In genomic region chr16:92399490-92400458, GRCm38 (mm10) we compare ENCODE assay signal across 8 mouse cellular contexts. TPM values are rescaled to one million over a fixed set of nuclear protein-coding genes. Genes with fewer than 3 reads are reported as not detected.
DNase-seq lines count a peak whose midpoint lies in the region; ATAC-seq and TF ChIP-seq lines count a peak whose summit lies in the region.

No protein-coding gene starts in this region.

- peak overlapping the region; percentile 64 for H3K9ac ChIP-seq in embryonic facial prominence, embryonic 14.5 days (ENCODE audit: low read depth, low read length)
- peak overlapping the region; percentile 34 for H3K9ac ChIP-seq in limb, embryonic 11.5 days (ENCODE audit: low read length)
- H3K9ac ChIP-seq in midbrain, embryonic 12.5 days (replicated peaks) = peak overlapping the region; percentile 47

- under 1% methylated on average over 37 of the region's 37 CpGs for WGBS in embryonic facial prominence, embryonic 14.5 days
- WGBS in kidney, adult 2 months = 5% methylated on average over 37 of the region's 37 CpGs
- under 1% methylated on average over 37 of the region's 37 CpGs for WGBS in limb, embryonic 11.5 days
- WGBS in midbrain, embryonic 12.5 days = under 1% methylated on average over 37 of the region's 37 CpGs

- TF ChIP-seq CTCF in kidney, adult 2 months (conservative IDR thresholded peaks at IDR 0.05; ENCODE audit: insufficient read depth, insufficient read length, low read depth, low read length) = no peak

- H3K27me3 ChIP-seq in erythroblast, embryonic 14.5 days (ENCODE audit: control insufficient read depth) = peaks cover 40% of the 10 kb centered on the region
- H3K27me3 ChIP-seq in embryonic facial prominence, embryonic 14.5 days (replicated peaks; ENCODE audit: control insufficient read depth, insufficient read depth, low read length) = 0 out of 2 replicates have a peak, but pooled peaks cover 5% of the 10 kb centered on the region
- H3K27me3 ChIP-seq in kidney, adult 2 months (replicated peaks; ENCODE audit: control insufficient read depth, insufficient read depth, low read length) = no peaks in the 10 kb centered on the region
- H3K27me3 ChIP-seq in limb, embryonic 11.5 days (ENCODE audit: control insufficient read depth, insufficient read depth, low read length) = no peaks in the 10 kb centered on the region
- H3K27me3 ChIP-seq in midbrain, embryonic 12.5 days = peaks cover 19% of the 10 kb centered on the region
- no peaks in the 10 kb centered on the region for H3K27me3 ChIP-seq in splenic B cell, adult 2 months (ENCODE audit: control insufficient read depth, insufficient read depth, low read length, poor library complexity, severe bottlenecking)

- peak overlapping the region; percentile 34 for H3K4me3 ChIP-seq in erythroblast, embryonic 14.5 days (replicated peaks)
- peak overlapping the region; percentile 40 for H3K4me3 ChIP-seq in embryonic facial prominence, embryonic 14.5 days (ENCODE audit: low read depth, low read length)
- peak overlapping the region; percentile 52 for H3K4me3 ChIP-seq in kidney, adult 2 months (ENCODE audit: insufficient read depth, low read depth, low read length)
- peak overlapping the region; percentile 23 for H3K4me3 ChIP-seq in limb, embryonic 11.5 days (ENCODE audit: low read depth, low read length)
- H3K4me3 ChIP-seq in midbrain, embryonic 12.5 days = peak overlapping the region; percentile 37

- no peak for ATAC-seq in erythroblast, adult 5-6 weeks (replicated peaks; ENCODE audit: low FRiP score, poor library complexity, severe bottlenecking)
- ATAC-seq in embryonic facial prominence, embryonic 14.5 days (ENCODE audit: low read depth) = peak; percentile 81
- ATAC-seq in limb, embryonic 11.5 days (ENCODE audit: insufficient number of reproducible peaks, low FRiP score, low TSS enrichment, low read depth) = peak; percentile 61; the same call in 1 of the 2 replicates
- peak; percentile 90 for ATAC-seq in midbrain, embryonic 12.5 days (ENCODE audit: low FRiP score, low read depth)

- peak; percentile 76 for TF ChIP-seq POLR2A in kidney, adult 2 months (IDR thresholded peaks at IDR 0.05; ENCODE audit: low read depth, low read length)

- H3K4me1 ChIP-seq in erythroblast, embryonic 14.5 days (ENCODE audit: control insufficient read depth) = peaks cover 2% of the 10 kb centered on the region; the same call in 1 of the 2 replicates
- H3K4me1 ChIP-seq in embryonic facial prominence, embryonic 14.5 days (ENCODE audit: control insufficient read depth, insufficient read depth, low read length) = peaks cover 44% of the 10 kb centered on the region
- peaks cover 16% of the 10 kb centered on the region; the same call in 1 of the 2 replicates for H3K4me1 ChIP-seq in kidney, adult 2 months (ENCODE audit: control insufficient read depth, insufficient read depth, low read length)
- peaks cover 22% of the 10 kb centered on the region; the same call in 1 of the 2 replicates for H3K4me1 ChIP-seq in limb, embryonic 11.5 days (ENCODE audit: control insufficient read depth, insufficient read depth, low read length)
- peaks cover 39% of the 10 kb centered on the region for H3K4me1 ChIP-seq in midbrain, embryonic 12.5 days

- peak overlapping the region; percentile 83 for H3K27ac ChIP-seq in embryonic facial prominence, embryonic 14.5 days (replicated peaks; ENCODE audit: low read depth, low read length)
- peak overlapping the region; percentile 76 for H3K27ac ChIP-seq in kidney, adult 2 months (ENCODE audit: insufficient read depth, low read depth, low read length)
- H3K27ac ChIP-seq in limb, embryonic 11.5 days (replicated peaks; ENCODE audit: low read depth, low read length) = peak overlapping the region; percentile 32; the same call in 1 of the 2 replicates
- H3K27ac ChIP-seq in midbrain, embryonic 12.5 days (replicated peaks) = peak overlapping the region; percentile 67

- H3K36me3 ChIP-seq in erythroblast, embryonic 14.5 days (ENCODE audit: control insufficient read depth) = peaks cover 22% of the 10 kb centered on the region
- H3K36me3 ChIP-seq in embryonic facial prominence, embryonic 14.5 days (ENCODE audit: control insufficient read depth, insufficient read depth, low read length) = peaks cover 14% of the 10 kb centered on the region
- no peaks in the 10 kb centered on the region; the same call in 1 of the 2 replicates for H3K36me3 ChIP-seq in kidney, adult 2 months (ENCODE audit: control insufficient read depth, insufficient read depth, low read length)
- H3K36me3 ChIP-seq in limb, embryonic 11.5 days (ENCODE audit: control insufficient read depth, insufficient read depth, low read length) = 0 out of 2 replicates have a peak, but pooled peaks cover 4% of the 10 kb centered on the region
- peaks cover 21% of the 10 kb centered on the region; the same call in 1 of the 2 replicates for H3K36me3 ChIP-seq in midbrain, embryonic 12.5 days
- H3K36me3 ChIP-seq in splenic B cell, adult 2 months (ENCODE audit: control insufficient read depth, insufficient read depth, low read length, poor library complexity, severe bottlenecking) = no peaks in the 10 kb centered on the region

- H3K4me2 ChIP-seq in embryonic facial prominence, embryonic 14.5 days (ENCODE audit: low read depth, low read length) = peak overlapping the region; percentile 90
- peak overlapping the region; percentile 78 for H3K4me2 ChIP-seq in limb, embryonic 11.5 days (ENCODE audit: low read depth, severe bottlenecking)
- H3K4me2 ChIP-seq in midbrain, embryonic 12.5 days (replicated peaks) = peak overlapping the region; percentile 65

- DNase-seq in embryonic facial prominence, embryonic 14.5 days (ENCODE audit: low spot score) = peak; percentile 96
- peak; percentile 90 for DNase-seq in heart, adult 8-10 months (ENCODE audit: low spot score)
- DNase-seq in kidney, adult 2 months = peak; percentile 98
- DNase-seq in limb, embryonic 11.5 days (ENCODE audit: low spot score) = peak; percentile 89
- DNase-seq in splenic B cell, adult 2 months (ENCODE audit: low read depth, low spot score) = peak; percentile 23

- no peaks in the 10 kb centered on the region for H3K9me3 ChIP-seq in erythroblast, embryonic 14.5 days (ENCODE audit: control insufficient read depth, low read length)
- no peaks in the 10 kb centered on the region for H3K9me3 ChIP-seq in embryonic facial prominence, embryonic 14.5 days (ENCODE audit: control insufficient read depth, low read length)
- H3K9me3 ChIP-seq in limb, embryonic 11.5 days (ENCODE audit: control insufficient read depth, low read length) = no peaks in the 10 kb centered on the region
- no peaks in the 10 kb centered on the region for H3K9me3 ChIP-seq in midbrain, embryonic 12.5 days

RNA-seq across cellular contexts. Expression of gene Kcne1, which starts 40.5 kb away (rescaled TPM):
- not detected in 2 replicates for polyA plus RNA-seq in erythroblast, embryonic 14.5 days (2012)
- not detected in 2 replicates for total RNA-seq in erythroblast, adult 5-6 weeks (2015; ENCODE audit: low replicate concordance)
- 0.26 TPM in 1 of 2 replicates, not detected in the other for total RNA-seq in erythroblast, adult 5-6 weeks (2017; ENCODE audit: low replicate concordance)
- polyA plus RNA-seq in embryonic facial prominence, embryonic 14.5 days (2014; fragmentation: Nextera tagmentation; extraction: Ambion mirVana) = 0.21 TPM in 1 of 2 replicates, not detected in the other
- 1 to 10 TPM; 2.7 to 7.8 (median 4.7) TPM for total RNA-seq in heart, adult 8-10 months (2022)
- 34.3 and 37.4 TPM in 2 replicates for polyA plus RNA-seq in kidney, adult 2 months (2012; rRNA removed)
- 0.09 and 0.11 TPM in 2 replicates for polyA plus RNA-seq in limb, embryonic 11.5 days (2014; fragmentation: Nextera tagmentation; extraction: Ambion mirVana)
- not detected in 2 replicates for polyA plus RNA-seq in midbrain, embryonic 12.5 days (2016; fragmentation: Nextera tagmentation; extraction: Ambion mirVana)

Comparison
In these comparisons a context has a peak if more than half of its experiments do, and no peak if none do; other contexts are left out.
1. DNase-seq: peak in every context shown above with its lines; median percentile 98 in kidney, adult 2 months; 96 in embryonic facial prominence, embryonic 14.5 days; 90 in heart, adult 8-10 months; 89 in limb, embryonic 11.5 days; 23 in splenic B cell, adult 2 months.
2. H3K27ac ChIP-seq: peak in every context shown above with its lines; median percentile 83 in embryonic facial prominence, embryonic 14.5 days; 76 in kidney, adult 2 months; 67 in midbrain, embryonic 12.5 days; 32 in limb, embryonic 11.5 days.
3. RNA of gene Kcne1, which starts 40.5 kb away (polyA plus RNA-seq): 34.3 to 37.4 TPM in kidney, adult 2 months; 0.21 TPM in embryonic facial prominence, embryonic 14.5 days, 0.09 to 0.11 TPM in limb, embryonic 11.5 days, not detected in midbrain, embryonic 12.5 days and not detected in erythroblast, embryonic 14.5 days; every median in the first group is over 10 times any median in the second.
4. Peak in every context shown above with its lines, with median percentiles within 50 percentile points of each other: H3K4me3 ChIP-seq, H3K4me2 ChIP-seq and H3K9ac ChIP-seq.